Mouse (Mus musculus): ENCODE measurements at regions not wholly inside any gene's neighbourhood (a gene's known extent, or its start where the extent isn't known, plus 50 kb on each side); places are given as distances from the start of the nearest gene placed in this dataset.

- TF ChIP-seq CTCF (IDR thresholded peaks at IDR 0.05; ENCODE audit: extremely low read depth, insufficient read depth, low read length) (no peak), POLR2A (IDR thresholded peaks at IDR 0.05; ENCODE audit: extremely low read depth, insufficient read depth, low read length) (no peak)
- Histone ChIP-seq H3K4me1 (ENCODE audit: control insufficient read depth, insufficient read depth, low read length) (no peaks in the 10 kb centered on the region), H3K4me3 (ENCODE audit: insufficient read depth, low read length) (no peak overlapping the region), H3K27ac (ENCODE audit: insufficient read depth, low read length) (no peak overlapping the region)
Measured at GRCm38 (mm10) chr17:45294886-45295285, 138.7 kb downstream of the Cdc5l start.

- Histone ChIP-seq H3K27ac (ENCODE audit: insufficient read depth, low read length) (no peak overlapping the region), H3K4me1 (ENCODE audit: control insufficient read depth, insufficient read depth, low read length) (no peaks in the 10 kb centered on the region), H3K4me3 (ENCODE audit: insufficient read depth, low read length) (no peak overlapping the region)
- TF ChIP-seq CTCF (IDR thresholded peaks at IDR 0.05; ENCODE audit: extremely low read depth, insufficient read depth, low read length), result no peak
- no peak for TF ChIP-seq POLR2A (IDR thresholded peaks at IDR 0.05; ENCODE audit: extremely low read depth, insufficient read depth, low read length)
Measured at GRCm38 (mm10) chr17:45294256-45294865, 139.2 kb downstream of the Cdc5l start.

GRCm38 (mm10) chr17:45292883-45293282 is 140.7 kb downstream of the Cdc5l start:
- TF ChIP-seq CTCF (IDR thresholded peaks at IDR 0.05; ENCODE audit: extremely low read depth, insufficient read depth, low read length) (no peak), POLR2A (IDR thresholded peaks at IDR 0.05; ENCODE audit: extremely low read depth, insufficient read depth, low read length) (no peak)
- no peak overlapping the region for H3K4me3 ChIP-seq (ENCODE audit: insufficient read depth, low read length)
- no peak overlapping the region for H3K27ac ChIP-seq (ENCODE audit: insufficient read depth, low read length)
- H3K4me1 ChIP-seq (ENCODE audit: control insufficient read depth, insufficient read depth, low read length), result no peaks in the 10 kb centered on the region

- no peak overlapping the region for H3K27ac ChIP-seq (ENCODE audit: insufficient read depth, low read length)
- no peak for TF ChIP-seq POLR2A (IDR thresholded peaks at IDR 0.05; ENCODE audit: extremely low read depth, insufficient read depth, low read length)
- TF ChIP-seq CTCF (IDR thresholded peaks at IDR 0.05; ENCODE audit: extremely low read depth, insufficient read depth, low read length), result no peak
- H3K4me3 ChIP-seq (ENCODE audit: insufficient read depth, low read length), result no peak overlapping the region
- H3K4me1 ChIP-seq (ENCODE audit: control insufficient read depth, insufficient read depth, low read length), result no peaks in the 10 kb centered on the region
Measured at GRCm38 (mm10) chr17:45291052-45291451, 142.5 kb downstream of the Cdc5l start.

- no peaks in the 10 kb centered on the region for H3K4me1 ChIP-seq (ENCODE audit: control insufficient read depth, insufficient read depth, low read length)
- TF ChIP-seq CTCF (IDR thresholded peaks at IDR 0.05; ENCODE audit: extremely low read depth, insufficient read depth, low read length), result no peak
- no peak for TF ChIP-seq POLR2A (IDR thresholded peaks at IDR 0.05; ENCODE audit: extremely low read depth, insufficient read depth, low read length)
- H3K4me3 ChIP-seq (ENCODE audit: insufficient read depth, low read length), result no peak overlapping the region
- H3K27ac ChIP-seq (ENCODE audit: insufficient read depth, low read length), result no peak overlapping the region
Measured at GRCm38 (mm10) chr17:45285621-45286189, 147.8 kb downstream of the Cdc5l start.

- no peak for TF ChIP-seq POLR2A (IDR thresholded peaks at IDR 0.05; ENCODE audit: extremely low read depth, insufficient read depth, low read length)
- TF ChIP-seq CTCF (IDR thresholded peaks at IDR 0.05; ENCODE audit: extremely low read depth, insufficient read depth, low read length), result no peak
- H3K4me1 ChIP-seq (ENCODE audit: control insufficient read depth, insufficient read depth, low read length), result no peaks in the 10 kb centered on the region
Measured at GRCm38 (mm10) chr17:45281554-45281953, 152.0 kb downstream of the Cdc5l start.

GRCm38 (mm10) chr17:45279811-45280205 is 153.7 kb downstream of the Cdc5l start:
- H3K4me3 ChIP-seq (ENCODE audit: insufficient read depth, low read length), result no peak overlapping the region
- TF ChIP-seq CTCF (IDR thresholded peaks at IDR 0.05; ENCODE audit: extremely low read depth, insufficient read depth, low read length), result no peak
- TF ChIP-seq POLR2A (IDR thresholded peaks at IDR 0.05; ENCODE audit: extremely low read depth, insufficient read depth, low read length), result no peak
- no peaks in the 10 kb centered on the region for H3K4me1 ChIP-seq (ENCODE audit: control insufficient read depth, insufficient read depth, low read length)
- no peak overlapping the region for H3K27ac ChIP-seq (ENCODE audit: insufficient read depth, low read length)

More at GRCm38 (mm10) chr17:45281554-45281953, 152.0 kb downstream of the Cdc5l start:
- no peak overlapping the region for H3K4me3 ChIP-seq (ENCODE audit: insufficient read depth, low read length)
- no peak overlapping the region for H3K27ac ChIP-seq (ENCODE audit: insufficient read depth, low read length)

- Histone ChIP-seq H3K4me3 (ENCODE audit: insufficient read depth, low read length) (no peak overlapping the region), H3K27ac (ENCODE audit: insufficient read depth, low read length) (no peak overlapping the region), H3K4me1 (ENCODE audit: control insufficient read depth, insufficient read depth, low read length) (no peaks in the 10 kb centered on the region)
- TF ChIP-seq POLR2A (IDR thresholded peaks at IDR 0.05; ENCODE audit: extremely low read depth, insufficient read depth, low read length) (no peak), CTCF (IDR thresholded peaks at IDR 0.05; ENCODE audit: extremely low read depth, insufficient read depth, low read length) (no peak)
Measured at GRCm38 (mm10) chr17:45279075-45279810, 154.3 kb downstream of the Cdc5l start.

- H3K27ac ChIP-seq (ENCODE audit: insufficient read depth, low read length), result no peak overlapping the region
- TF ChIP-seq CTCF (IDR thresholded peaks at IDR 0.05; ENCODE audit: extremely low read depth, insufficient read depth, low read length) (no peak), POLR2A (IDR thresholded peaks at IDR 0.05; ENCODE audit: extremely low read depth, insufficient read depth, low read length) (no peak)
- H3K4me1 ChIP-seq (ENCODE audit: control insufficient read depth, insufficient read depth, low read length), result no peaks in the 10 kb centered on the region
- no peak overlapping the region for H3K4me3 ChIP-seq (ENCODE audit: insufficient read depth, low read length)
Measured at GRCm38 (mm10) chr17:45277516-45277915, 156.0 kb downstream of the Cdc5l start.

Measured in cortical plate, adult 2 months (tissue).